Mouse (Mus musculus): ENCODE results near the gene Gpr176. TPM values are rescaled to one million over a fixed set of nuclear protein-coding genes. Genes with fewer than 3 reads are reported as not detected.
A peak's percentile ranks its signal among the peaks of the same experiment; 100 is the strongest.

Gene Gpr176
- total RNA-seq, 2 experiments from 2014 or later: not detected

DNA sequence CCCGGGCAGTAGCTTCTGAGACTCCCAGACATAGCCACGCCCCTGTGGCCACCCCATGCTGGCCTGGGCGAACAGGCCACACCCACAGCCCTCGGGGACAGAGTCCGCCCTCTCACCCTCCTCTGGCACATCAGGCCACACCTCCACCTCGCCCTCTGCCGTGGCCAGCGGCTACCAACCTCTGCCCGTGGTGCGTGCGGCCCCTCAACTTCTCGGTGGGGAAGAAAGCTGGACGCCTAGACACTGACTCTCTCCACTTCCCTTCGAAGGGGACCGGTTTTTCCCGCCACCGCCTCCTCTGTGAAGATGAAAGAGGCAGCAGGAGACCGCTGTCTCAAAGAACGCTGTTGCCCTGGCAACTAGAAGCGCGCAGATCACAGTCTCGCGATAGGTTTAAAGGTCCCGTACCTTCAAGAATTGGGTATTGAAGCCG, 116.6 kb downstream of the Gpr176 start, which contains the start of gene Fsip1:
Gene Fsip1, minus strand, starts transcription at position 346 of the 433 bp plus-strand sequence.
- intact Hi-C loops (cut with DNase I): no loop called here
- DNase-seq: peak; percentile 49 to 56

DNA sequence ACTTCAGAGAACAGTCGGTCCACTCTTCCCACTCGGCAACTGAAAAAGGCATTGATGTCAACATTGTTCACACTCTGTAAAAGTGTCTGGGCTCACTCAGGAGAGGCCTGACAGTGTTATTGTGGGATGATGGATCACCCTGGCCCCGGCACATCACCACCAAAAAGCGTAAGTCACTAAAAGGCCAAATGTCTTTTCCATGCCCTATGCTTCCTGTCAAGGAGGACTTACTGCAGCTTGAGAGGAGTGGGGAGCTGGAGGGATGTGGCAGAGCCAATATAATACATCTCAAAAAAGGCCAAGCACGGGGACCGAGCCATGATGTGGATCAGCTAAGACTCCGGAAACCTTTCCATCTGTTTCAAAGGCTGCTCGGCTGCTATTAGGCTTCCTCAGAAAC, 118.7 kb downstream of the Gpr176 start:
- intact Hi-C loops (cut with DNase I): no loop called here
- DNase-seq: no peak

DNA sequence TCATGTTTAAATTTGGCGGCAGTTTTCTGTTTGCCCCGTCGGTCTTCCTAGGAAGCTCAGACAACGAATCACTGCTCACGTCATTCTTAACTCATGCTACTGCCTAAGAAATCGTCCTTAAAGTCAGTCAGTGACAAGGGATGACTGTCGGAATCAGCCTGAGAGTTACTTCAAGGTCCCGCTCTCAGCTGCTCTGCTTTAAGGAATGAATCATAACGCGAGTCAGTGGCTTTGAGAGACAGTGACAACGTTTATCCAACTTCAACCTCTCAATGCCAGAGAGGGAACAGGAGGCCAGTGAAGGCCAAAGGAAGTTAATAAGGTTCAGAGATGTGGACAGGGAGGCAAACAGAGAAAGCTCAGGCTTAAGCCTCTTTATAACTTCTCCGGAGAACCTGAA, 124.3 kb downstream of the Gpr176 start:
- no peak for DNase-seq
- intact Hi-C loops (cut with DNase I): no loop called here

DNA sequence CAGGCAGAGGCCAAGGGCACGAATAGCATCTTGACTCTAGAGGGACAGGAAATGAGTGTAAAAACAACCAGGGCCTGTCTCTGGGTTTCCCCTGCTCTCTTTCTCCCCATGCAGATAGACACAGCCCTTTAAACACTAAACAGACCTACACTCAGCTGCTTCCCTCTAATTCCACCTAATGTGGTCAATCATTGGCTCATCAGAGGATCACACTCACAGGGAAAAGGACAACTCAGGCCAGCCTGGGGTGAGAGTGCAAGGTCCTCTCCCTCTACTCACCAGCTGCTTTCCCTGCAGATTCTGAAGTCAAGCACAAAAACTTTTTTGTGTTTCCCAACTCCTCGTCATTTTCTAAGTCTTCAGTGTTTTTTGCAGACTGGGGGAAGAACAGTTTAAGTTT, 125.2 kb downstream of the Gpr176 start:
- DNase-seq: no peak
- intact Hi-C loops (cut with DNase I): no loop called here

GRCm38 (mm10) chr2:118245914-118246313, 127.3 kb downstream of the Gpr176 start:
- intact Hi-C loops (cut with DNase I): loop anchor here (2.0 kb wide), 3 partner anchors 41 to 703 kb away; no protein-coding TSS in a partner anchor
- DNase-seq: peak; percentile 30 to 39

- intact Hi-C loops (cut with DNase I): no loop called here
- no peak for DNase-seq
Observed at GRCm38 (mm10) chr2:118236196-118236595, 137.0 kb downstream of the Gpr176 start.

DNA sequence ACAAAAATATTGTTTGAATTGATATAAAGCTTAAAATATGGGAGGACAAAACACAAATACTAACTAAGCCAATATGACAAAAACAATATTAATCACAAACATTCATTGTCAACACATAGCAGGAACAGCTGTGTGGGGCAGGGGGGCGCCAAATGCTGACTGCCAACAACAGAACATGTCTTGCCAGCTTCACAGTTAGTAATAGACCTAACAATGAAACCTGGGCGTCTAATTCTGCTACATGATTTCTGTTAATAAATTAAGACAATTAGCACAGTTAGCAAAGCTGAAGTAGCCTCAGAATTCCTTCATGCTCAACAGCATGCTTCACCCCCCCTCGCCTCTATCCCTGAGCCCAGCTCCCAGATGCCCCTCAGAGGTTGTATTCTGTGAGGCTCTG, 137.6 kb downstream of the Gpr176 start:
- intact Hi-C loops (cut with DNase I): no loop called here
- no peak for DNase-seq

GRCm38 (mm10) chr2:118230544-118230943, 142.7 kb downstream of the Gpr176 start:
- no peak for DNase-seq
- intact Hi-C loops (cut with DNase I): no loop called here

GRCm38 (mm10) chr2:118228486-118229079, 144.6 kb downstream of the Gpr176 start:
- no peak for DNase-seq
- intact Hi-C loops (cut with DNase I): no loop called here

Small RNAs within 50 kb of the gene (microRNA-seq; reads per million reads assigned to microRNA genes)
- 0 reads per million in 2 experiments for gene Gm22800

Other genes with a start within 250 kb of the Gpr176 start
- gene Fsip1, start 116.5 kb downstream of the Gpr176 start, total RNA-seq (2021): not detected
- gene Eif2ak4, start 15.2 kb upstream of the Gpr176 start, total RNA-seq (2021): 1 to 10 TPM; 3.9 to 4.2 TPM
- gene Srp14, start 106.3 kb upstream of the Gpr176 start, total RNA-seq (2021): 100 to 1,000 TPM; 122 to 131 TPM
- gene Bmf, start 176.3 kb upstream of the Gpr176 start, total RNA-seq (2021): 1 to 10 TPM; 2.9 to 6.0 TPM
- gene Bub1b, start 224.8 kb upstream of the Gpr176 start, total RNA-seq (2021): 1 to 10 TPM; 1.0 to 1.4 TPM